Mouse (Mus musculus) liver, adult 2 months (tissue): Measurements from ENCODE around the gene Pkp2. TPM values are rescaled to one million over a fixed set of nuclear protein-coding genes. Genes with fewer than 3 reads are reported as not detected.
"Not testable (repeated sequence)": the region's sequence is repeated elsewhere in the genome, so short reads cannot be mapped to it uniquely, and the experiment has no call there.

ENCODE experiments used
- DNase-seq: peaks from one replicate; pipeline ENCODE4 v3.0.0-alpha.2; 2011; ENCODE audit warnings: low read depth, low spot score; ENCODE audit errors: extremely low read depth
- H3K27ac ChIP-seq: fragments of 200-500 bp; replicated peaks from 2 replicates; pipeline ENCODE4 v1.5.1; 2012; ENCODE audit warnings: low read depth, mild to moderate bottlenecking, control low read depth, inconsistent platforms, low read length; ENCODE audit not compliant: insufficient read depth
- H3K27me3 ChIP-seq: fragments of 200-500 bp; 2 replicates; pipeline ENCODE4 v1.6.1; 2012; ENCODE audit warnings: mild to moderate bottlenecking, moderate library complexity, low read length, inconsistent platforms; ENCODE audit not compliant: control insufficient read depth, insufficient read depth
- H3K36me3 ChIP-seq: fragments of 200-500 bp; 2 replicates; pipeline ENCODE4 v1.6.1; 2012; ENCODE audit warnings: low read length, inconsistent platforms; ENCODE audit not compliant: control insufficient read depth, insufficient read depth
- H3K4me1 ChIP-seq: fragments of 200-500 bp; 2 replicates; pipeline ENCODE4 v1.6.1; 2011; ENCODE audit warnings: low read length; ENCODE audit not compliant: control insufficient read depth, insufficient read depth
- H3K4me3 ChIP-seq: fragments of 200-500 bp; 2 replicates; pipeline ENCODE4 v1.5.1; 2011; ENCODE audit warnings: low read depth, mild to moderate bottlenecking, control low read depth, low read length, moderate library complexity; ENCODE audit not compliant: insufficient read depth
- H3K79me2 ChIP-seq: fragments of 200-500 bp; 2 replicates; pipeline ENCODE4 v1.6.1; 2012; ENCODE audit warnings: inconsistent platforms, mild to moderate bottlenecking, low read length, moderate library complexity; ENCODE audit not compliant: control insufficient read depth, insufficient read depth
- H3K9ac ChIP-seq: fragments of 200-500 bp; 2 replicates; pipeline ENCODE4 v1.6.1; 2012; ENCODE audit warnings: low read depth, mild to moderate bottlenecking, control low read depth, inconsistent platforms, low read length
- CTCF ChIP-seq: fragments of 200-500 bp; IDR thresholded peaks from 2 replicates; pipeline ENCODE4 v1.5.1; 2011; ENCODE audit warnings: low read depth, low read length, control low read depth
- POLR2A ChIP-seq: fragments of 200-500 bp; IDR thresholded peaks from 2 replicates; pipeline ENCODE4 v1.6.1; 2011; ENCODE audit warnings: low read length, control low read depth; ENCODE audit not compliant: insufficient read depth; ENCODE audit errors: extremely low read depth
- WGBS: fragments of 180-500 bp; shearing (Covaris S2); methylation state at CpG from one replicate; pipeline ENCODE4 v1.1.7; 2018; 5-methylcytosine and 5-hydroxymethylcytosine counted together
- polyA plus RNA-seq: library from polyadenylated mRNA; depleted of rRNA; stranded (reverse); fragments of >200 nt; gene quantifications from 2 replicates; pipeline ENCODE4 v1.2.3, GENCODE M21; 2012
- total RNA-seq: library from RNA; depleted of rRNA; stranded (reverse); fragments of >200 nt; gene quantifications from 2 replicates; pipeline ENCODE4 v1.2.3, GENCODE M21; 2014

The Pkp2 gene
- total and polyA plus RNA-seq, 2 experiments, result 19.8 to 26.0 TPM

DNA sequence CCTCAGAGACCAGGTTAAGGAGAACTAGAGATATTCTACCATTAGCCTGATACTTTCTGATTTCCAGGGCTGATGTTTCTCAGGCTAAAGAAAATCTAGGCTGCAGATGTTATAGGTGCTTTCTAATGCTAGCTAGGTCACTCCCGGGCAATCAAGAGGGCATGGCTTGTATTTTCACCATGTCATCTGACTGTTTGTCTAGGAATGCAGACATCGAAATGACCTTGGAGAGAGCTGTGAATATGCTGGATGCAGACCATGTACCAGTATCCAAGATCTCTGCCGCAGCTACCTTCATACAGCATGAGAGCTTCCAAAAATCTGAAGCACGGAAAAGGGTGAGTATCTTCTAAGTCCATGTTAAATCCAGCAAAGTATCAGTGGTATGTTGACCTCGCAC lies 17.3 kb downstream of the Pkp2 start:
- H3K9ac ChIP-seq, result no peak overlapping the region
- peaks cover 8% of the 10 kb centered on the region for H3K79me2 ChIP-seq
- peaks cover 31% of the 10 kb centered on the region; the same call in 1 of the 2 replicates for H3K36me3 ChIP-seq
- no peaks in the 10 kb centered on the region for H3K4me1 ChIP-seq
- H3K27ac ChIP-seq, result no peak overlapping the region
- DNase-seq, result no peak
- WGBS, result 95% methylated on average over 5 of the region's 5 CpGs
- no peaks in the 10 kb centered on the region for H3K27me3 ChIP-seq
- TF ChIP-seq CTCF (no peak), POLR2A (no peak)
- H3K4me3 ChIP-seq, result no peak overlapping the region

DNA sequence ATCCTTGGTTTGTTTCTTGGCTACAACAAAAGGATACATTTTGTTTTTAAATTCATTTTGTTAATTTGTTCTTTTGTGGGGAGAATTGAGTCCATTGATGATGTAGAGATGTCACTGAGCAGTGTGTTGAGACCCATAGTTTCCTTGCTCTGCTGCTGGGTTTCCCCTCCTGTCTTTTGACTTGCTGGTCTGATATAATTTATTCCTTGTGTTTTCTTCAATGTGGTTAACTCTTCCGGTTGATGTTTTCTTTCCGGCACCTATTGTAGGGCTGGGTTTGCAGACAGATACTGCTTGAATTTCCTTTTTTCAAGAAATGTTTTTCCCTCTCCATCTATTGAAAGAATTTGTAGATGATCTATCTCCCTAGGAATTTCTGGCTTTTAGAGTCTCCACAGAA lies 20.8 kb downstream of the Pkp2 start:
- no peak overlapping the region for H3K9ac ChIP-seq
- H3K27me3 ChIP-seq, result no peaks in the 10 kb centered on the region
- H3K36me3 ChIP-seq, result peaks cover 39% of the 10 kb centered on the region
- TF ChIP-seq CTCF (no peak), POLR2A (no peak)
- no peaks in the 10 kb centered on the region for H3K79me2 ChIP-seq
- no peak overlapping the region for H3K27ac ChIP-seq
- 90% methylated on average over 2 of the region's 2 CpGs for WGBS
- no peak overlapping the region for H3K4me3 ChIP-seq
- H3K4me1 ChIP-seq, result no peaks in the 10 kb centered on the region
- no peak for DNase-seq

DNA sequence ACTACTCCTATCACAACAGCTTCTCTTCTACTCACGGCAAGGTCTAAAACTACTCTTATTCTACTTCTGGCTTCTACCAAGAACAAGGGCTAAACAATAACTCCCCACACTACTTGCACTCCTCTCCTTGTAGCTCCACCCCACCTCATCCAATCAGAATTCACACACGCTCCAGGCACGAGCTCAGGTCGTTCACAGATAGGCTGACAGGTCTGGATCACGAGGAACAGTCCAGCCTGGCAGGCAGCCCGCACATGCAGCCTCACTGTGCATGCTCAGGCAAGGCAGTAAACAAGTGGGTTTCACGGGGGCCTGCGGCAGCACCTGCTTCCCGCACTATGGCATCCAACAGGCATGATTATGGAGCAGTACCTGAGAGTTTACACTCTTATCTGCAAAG lies 23.6 kb downstream of the Pkp2 start:
- 95% methylated on average over 9 of the region's 9 CpGs for WGBS
- H3K36me3 ChIP-seq, result peaks cover 35% of the 10 kb centered on the region
- H3K27me3 ChIP-seq, H3K27ac ChIP-seq, H3K4me1 ChIP-seq, H3K79me2 ChIP-seq, H3K4me3 ChIP-seq, H3K9ac ChIP-seq, DNase-seq: not testable (repeated sequence)

DNA sequence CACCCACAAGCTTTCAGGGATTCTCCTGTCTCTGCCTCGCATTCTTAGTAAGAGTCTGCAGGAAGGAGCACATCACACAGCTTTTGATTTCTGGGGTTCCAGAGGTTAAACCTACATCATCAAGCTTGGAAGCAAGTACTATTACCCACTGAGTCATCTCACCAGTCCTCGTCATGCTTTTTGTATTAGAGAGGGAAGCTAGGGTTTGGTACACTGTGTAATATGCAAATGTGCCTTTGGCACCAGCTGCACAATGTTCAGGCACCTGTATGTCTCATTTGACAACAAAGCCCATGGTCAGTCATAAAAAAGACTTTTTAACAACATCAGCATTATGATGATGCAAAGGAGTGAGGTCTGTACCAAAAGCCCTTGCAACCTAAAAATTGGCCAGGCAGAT lies 25.2 kb downstream of the Pkp2 start:
- Histone ChIP-seq H3K79me2 (no peaks in the 10 kb centered on the region; the same call in 1 of the 2 replicates), H3K27me3 (no peaks in the 10 kb centered on the region), H3K4me1 (no peaks in the 10 kb centered on the region), H3K9ac (no peak overlapping the region), H3K4me3 (no peak overlapping the region), H3K27ac (no peak overlapping the region), H3K36me3 (peaks cover 36% of the 10 kb centered on the region)
- no peak for DNase-seq
- WGBS, result 90% methylated on average over 2 of the region's 2 CpGs
- TF ChIP-seq POLR2A (no peak), CTCF (no peak)

DNA sequence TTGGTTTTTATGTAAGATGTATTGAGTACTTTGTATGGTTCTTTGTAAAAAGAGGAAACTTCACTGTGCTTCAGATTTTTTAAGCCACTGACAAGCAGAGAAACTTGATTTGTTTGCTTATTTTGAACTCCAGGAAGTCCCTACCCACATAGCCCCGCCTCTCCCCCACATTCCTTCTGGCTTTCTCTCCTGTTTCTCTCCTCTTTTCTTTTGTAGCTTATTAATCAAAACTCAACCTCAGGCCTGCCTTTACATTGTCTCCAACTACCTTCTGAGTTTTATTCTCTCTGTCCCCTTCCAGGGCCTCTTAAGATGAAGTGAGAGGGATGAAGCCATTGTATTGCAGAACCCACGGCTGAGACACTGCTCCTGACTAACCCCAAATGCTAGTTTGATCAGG lies 31.6 kb downstream of the Pkp2 start:
- no peaks in the 10 kb centered on the region for H3K27me3 ChIP-seq
- H3K4me3 ChIP-seq, result no peak overlapping the region
- no peak for DNase-seq
- 65% methylated on average over 2 of the region's 2 CpGs for WGBS
- H3K79me2 ChIP-seq, result no peaks in the 10 kb centered on the region; the same call in 1 of the 2 replicates
- peaks cover 37% of the 10 kb centered on the region for H3K36me3 ChIP-seq
- no peaks in the 10 kb centered on the region for H3K4me1 ChIP-seq
- TF ChIP-seq CTCF, result no peak
- no peak for TF ChIP-seq POLR2A
- H3K9ac ChIP-seq, result no peak overlapping the region
- H3K27ac ChIP-seq, result no peak overlapping the region

DNA sequence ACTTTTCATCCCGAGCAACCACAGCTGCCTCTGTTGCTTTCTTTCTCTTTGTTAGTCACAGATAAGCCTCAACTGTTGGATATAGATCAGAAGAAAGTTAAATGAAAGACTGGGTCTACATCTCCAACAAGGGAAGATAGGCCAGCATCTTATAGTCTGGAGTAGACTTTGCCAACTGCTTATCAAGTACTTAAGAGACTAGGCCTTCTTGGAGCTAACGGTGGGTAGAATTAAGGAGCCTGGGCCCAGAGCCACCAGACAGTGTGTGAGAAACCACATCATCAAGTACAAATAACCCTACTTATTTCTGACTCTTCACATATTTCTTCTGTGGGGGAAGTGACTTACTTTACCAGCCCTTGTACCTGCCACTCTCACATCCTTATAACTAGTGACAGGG lies 37.4 kb downstream of the Pkp2 start:
- H3K27ac ChIP-seq, result no peak overlapping the region
- H3K79me2 ChIP-seq, result no peaks in the 10 kb centered on the region
- H3K4me1 ChIP-seq, result no peaks in the 10 kb centered on the region
- DNase-seq, result no peak
- no peak overlapping the region for H3K4me3 ChIP-seq
- peaks cover 31% of the 10 kb centered on the region for H3K36me3 ChIP-seq
- H3K9ac ChIP-seq, result no peak overlapping the region
- WGBS, result 77% methylated on average over 2 of the region's 2 CpGs
- TF ChIP-seq POLR2A, result no peak
- TF ChIP-seq CTCF, result no peak
- no peaks in the 10 kb centered on the region for H3K27me3 ChIP-seq
